Mouse (Mus musculus) urinary bladder, adult 2 months (tissue): ENCODE results near the gene Fto. TPM values are rescaled to one million over a fixed set of nuclear protein-coding genes. Genes with fewer than 3 reads are reported as not detected.

ENCODE experiments used
- DNase-seq: peaks from one replicate; pipeline ENCODE4 v3.0.0; 2022; ENCODE audit warnings: low spot score
- polyA plus RNA-seq: library from polyadenylated mRNA; depleted of rRNA; stranded (reverse); fragments of >200 nt; gene quantifications from 2 replicates; pipeline ENCODE4 v1.2.3, GENCODE M21; 2012

The Fto gene
- polyA plus RNA-seq, 1 experiment, result 56.0 TPM

- DNase-seq, result no peak
These were observed 44.2 kb downstream of the Fto start for GRCm38 (mm10) chr8:91357493-91358014.

DNA sequence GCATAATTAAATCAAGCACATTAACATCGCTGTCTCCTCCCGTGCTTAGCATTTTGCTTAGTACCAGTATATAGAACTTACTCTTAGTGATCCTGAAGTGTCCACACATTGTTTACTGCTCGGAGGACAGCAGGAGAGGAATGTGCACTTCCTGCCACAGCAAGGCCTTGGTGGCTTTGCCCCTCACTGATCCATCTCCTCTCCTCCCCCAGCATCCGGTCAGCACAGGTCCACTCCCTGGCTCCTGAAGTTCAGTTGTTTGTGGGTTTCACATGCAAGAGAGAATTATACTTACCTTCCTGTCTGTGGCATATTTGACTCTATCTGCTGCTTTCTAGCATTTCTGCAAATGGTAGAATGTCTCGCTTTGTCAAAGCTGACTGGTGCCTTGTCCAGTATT, 44.7 kb downstream of the Fto start:
- no peak for DNase-seq

- no peak for DNase-seq
These were observed 46.2 kb downstream of the Fto start for GRCm38 (mm10) chr8:91359511-91359910.

DNA sequence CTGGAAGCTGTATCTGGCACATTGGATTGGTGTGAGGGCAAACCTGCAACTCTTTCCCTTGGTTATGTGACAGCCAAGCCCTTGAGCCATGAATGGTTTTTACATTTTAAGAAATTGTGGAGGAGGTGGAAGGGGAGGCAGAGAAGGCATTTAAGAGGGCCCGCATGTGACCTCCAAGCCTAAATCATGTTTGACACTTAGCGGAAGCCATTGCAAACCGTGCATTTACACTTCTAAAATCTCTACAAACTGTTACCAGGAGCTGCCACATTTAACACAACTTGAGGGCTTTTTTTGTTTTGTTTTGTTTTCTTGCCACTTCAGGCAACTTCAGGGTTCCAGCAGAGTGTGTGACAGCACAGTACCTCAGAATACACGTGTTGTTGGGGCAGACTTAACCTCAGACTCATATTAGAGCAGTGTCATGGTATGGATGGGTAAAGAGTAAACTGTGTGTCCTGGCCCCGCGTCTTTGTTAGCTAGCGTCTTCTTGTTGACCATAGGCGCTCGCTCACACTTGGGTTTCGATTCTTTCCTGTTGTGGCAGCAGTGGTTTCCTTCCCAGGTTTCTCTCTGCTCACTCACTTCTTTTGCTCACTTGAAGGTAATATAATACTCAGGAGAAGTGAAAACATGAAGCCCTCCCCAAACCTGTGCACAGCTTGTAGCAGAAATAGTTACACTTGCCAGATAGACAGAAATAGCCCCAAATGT, 47.5 kb downstream of the Fto start:
- no peak for DNase-seq

DNA sequence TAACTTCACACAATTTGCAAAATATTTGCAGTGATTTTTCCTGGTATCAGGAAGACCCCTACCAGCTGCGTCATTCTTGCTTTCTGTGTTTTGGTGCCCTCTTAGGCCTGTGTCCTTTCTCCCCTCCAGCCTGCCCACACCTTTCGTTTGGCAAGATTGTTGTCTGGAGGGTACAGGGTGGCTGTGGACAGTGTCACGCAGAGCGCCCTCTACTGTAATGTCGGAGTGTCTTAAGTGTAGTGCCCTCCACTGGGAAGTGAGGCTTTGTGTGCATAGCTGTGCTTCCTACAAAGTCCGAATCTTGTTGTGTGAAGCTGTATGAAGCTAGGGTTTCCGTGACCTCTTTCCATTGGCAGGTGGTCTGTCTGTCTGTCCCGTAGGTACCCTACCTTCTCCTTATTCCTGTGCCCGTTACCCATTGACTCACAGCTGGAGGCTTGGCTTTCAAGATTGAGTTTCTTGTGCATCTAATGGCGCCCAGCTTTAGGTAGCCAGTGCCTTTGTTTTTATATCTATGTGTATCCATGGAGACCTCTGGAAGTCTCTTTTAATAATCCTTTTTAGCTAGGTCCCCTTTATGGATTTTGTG, 50.0 kb downstream of the Fto start:
- DNase-seq, result no peak

- DNase-seq, result no peak
These were observed 50.9 kb downstream of the Fto start for GRCm38 (mm10) chr8:91364216-91364615.

DNA sequence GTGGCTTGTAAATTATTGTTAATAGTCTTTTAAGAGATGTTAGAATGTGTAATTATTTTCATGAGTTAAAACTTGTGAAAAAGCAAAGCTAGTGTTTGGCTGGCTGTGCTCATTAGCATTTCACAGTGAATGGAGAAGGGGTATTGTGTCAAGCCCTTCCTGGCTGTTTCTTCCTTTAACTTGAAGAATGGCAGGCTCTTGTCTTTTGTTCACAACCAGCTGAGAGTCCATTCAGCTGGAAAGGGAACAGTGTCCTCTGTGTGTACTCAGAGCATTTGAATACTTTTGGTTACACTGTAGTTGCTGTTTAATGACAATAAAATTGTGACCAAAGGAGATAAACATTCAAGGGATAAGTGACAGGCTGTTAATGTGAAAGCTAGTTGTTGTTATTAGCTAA, 52.5 kb downstream of the Fto start:
- no peak for DNase-seq

- DNase-seq, result no peak
These were observed 57.6 kb downstream of the Fto start for GRCm38 (mm10) chr8:91370899-91371298.

DNA sequence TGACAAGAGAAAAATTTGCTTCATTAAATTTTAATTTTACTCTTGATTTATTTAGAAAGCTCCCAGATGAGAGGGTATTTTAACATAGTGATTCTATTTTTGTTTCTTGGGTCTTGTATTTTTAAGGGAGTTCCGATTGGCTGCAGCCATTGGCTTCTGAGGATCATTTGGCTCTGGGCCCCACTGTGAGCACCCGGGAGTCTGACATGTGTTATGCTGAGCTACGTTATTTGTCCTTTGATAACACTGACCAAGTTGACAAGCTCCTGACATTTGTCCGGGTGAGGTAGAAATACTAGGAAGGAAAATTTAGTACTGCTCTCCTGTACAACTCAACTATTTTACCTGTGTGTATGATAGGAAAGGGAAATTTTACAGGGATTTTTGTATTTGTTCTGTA, 58.7 kb downstream of the Fto start:
- no peak for DNase-seq

- DNase-seq, result no peak
These were observed 59.7 kb downstream of the Fto start for GRCm38 (mm10) chr8:91372780-91373577.

DNA sequence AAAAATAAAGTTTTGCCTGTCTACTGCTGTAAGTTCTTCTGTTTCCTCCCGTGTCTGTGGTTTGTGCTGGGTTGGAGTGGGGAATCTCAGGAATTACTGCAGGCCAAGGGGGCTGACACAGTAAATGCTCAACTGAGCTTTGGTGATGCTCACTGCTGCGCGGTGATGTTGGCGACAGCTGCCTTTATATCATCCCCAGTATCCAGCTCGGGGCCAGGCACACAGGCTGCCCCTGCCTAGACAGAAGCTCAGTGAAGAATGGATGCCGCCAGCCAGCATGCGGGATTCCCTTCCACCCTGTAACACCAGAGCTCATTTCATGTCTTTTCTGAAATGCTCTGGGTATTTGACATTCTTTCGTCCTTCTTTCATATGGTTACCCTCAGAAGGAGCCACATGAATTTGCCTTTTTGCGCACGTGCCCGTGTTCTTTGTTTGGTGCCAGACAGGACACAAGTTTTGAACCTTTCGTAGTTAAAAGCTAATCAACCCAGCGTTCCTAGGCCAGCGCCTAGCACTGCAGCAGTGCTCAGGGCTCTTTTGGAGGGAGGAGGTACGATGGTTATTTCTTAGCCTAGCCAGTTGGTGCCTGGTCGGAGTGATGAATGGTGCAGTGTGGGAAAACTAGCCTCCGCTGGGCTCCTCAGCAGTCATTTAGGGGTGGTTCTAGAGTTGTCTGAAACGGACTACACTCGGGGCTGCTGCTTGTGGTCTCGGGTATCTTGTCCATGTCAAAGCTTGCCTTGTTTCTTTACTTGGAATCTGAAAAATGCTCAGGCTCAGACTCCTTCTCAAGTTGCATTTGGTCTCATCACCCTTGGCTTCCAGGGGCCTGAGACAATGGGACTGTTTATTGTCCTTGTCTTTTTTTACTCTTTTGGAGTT, 62.0 kb downstream of the Fto start:
- no peak for DNase-seq

- DNase-seq, result peak; percentile 21
These were observed 63.5 kb downstream of the Fto start for GRCm38 (mm10) chr8:91376785-91377184.

GRCm38 (mm10) chr8:91377275-91377674, 64.0 kb downstream of the Fto start:
- DNase-seq, result no peak

DNA sequence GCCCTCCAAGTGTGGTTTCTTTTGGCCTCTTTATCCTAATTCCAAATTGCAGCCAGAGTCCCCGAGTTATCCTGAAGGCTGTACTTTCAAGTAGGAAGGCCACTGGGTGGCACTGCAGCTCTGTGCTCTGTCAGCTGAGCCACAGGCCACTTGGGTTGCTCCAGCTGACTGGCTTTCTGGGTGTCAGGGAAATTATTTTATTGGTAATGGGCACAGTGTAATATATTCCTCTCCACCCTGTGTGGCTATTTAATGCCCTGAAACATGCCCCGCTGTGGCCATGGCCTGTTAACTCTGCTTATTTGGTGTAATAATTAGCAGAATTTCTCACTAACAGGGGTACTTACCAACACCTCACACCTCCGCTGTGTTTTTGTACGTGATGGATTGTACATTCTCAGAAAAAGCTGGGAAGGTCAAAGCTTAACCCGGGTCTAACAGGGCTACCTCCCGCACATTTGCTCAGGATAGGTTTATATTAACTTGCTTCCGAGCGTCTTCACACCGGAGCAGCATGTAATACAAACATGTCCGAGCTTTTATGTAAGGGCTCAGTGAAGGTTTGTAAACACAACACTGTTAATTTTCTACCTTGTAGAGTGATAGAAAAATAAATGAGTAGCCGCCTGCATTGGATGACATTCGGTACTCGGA, 65.6 kb downstream of the Fto start:
- peak; percentile 52 for DNase-seq

DNA sequence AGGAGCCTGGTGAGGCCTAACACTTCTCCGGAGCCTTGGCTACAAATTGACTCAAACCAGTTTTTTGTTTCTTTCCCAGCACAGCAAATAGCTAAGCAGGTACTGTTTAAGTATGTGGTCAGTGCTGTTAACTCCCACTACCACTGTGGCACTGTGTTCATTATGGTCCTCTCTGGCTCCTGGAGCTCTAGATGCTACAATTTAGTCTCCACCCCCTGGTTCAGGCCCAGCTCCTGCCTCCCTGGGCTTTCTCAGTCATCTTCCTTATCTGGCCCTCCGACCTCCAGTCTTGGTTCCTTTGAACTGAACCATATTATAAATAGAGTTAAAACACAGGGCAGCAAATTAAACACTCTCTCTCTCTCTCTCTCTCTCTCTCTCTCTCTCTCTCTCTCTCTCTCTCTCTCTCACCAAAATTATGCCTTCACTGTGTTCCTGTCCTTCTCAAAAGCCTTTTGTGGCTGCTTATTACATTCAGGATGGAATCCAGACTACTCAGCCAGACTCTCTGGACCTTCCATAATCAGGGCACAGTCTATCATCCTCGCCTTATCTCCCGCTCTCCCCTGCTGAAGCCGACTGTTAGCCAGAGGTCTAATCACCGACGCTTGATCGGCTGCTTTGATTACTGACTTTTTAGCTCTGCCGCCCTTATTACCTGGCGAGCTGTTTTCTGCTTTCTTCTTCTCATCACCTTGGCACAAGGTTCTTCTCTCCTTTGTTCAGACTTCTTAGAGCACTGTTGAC, 67.6 kb downstream of the Fto start:
- DNase-seq, result no peak

- DNase-seq, result no peak
These were observed 68.3 kb downstream of the Fto start for GRCm38 (mm10) chr8:91381543-91382106.

DNA sequence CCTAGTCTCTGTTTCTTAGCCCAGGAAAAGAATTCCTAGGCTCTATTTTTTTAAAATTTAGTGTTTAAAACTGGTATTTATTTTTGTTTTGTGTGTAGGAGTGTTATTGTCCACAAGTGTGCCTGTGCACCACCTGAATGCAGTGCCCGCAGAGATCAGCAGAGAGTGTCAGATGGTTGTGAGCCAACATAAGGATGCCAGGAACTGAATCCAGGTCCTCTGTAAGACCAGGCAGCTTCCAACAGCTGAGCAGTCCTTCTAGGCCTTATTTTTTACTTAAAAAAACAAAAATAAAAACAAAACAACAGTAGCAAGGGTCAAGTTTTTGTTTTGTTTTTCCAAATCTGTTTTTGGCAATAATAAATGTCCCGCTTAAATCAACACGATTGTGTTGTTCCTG, 69.9 kb downstream of the Fto start:
- DNase-seq, result no peak

DNA sequence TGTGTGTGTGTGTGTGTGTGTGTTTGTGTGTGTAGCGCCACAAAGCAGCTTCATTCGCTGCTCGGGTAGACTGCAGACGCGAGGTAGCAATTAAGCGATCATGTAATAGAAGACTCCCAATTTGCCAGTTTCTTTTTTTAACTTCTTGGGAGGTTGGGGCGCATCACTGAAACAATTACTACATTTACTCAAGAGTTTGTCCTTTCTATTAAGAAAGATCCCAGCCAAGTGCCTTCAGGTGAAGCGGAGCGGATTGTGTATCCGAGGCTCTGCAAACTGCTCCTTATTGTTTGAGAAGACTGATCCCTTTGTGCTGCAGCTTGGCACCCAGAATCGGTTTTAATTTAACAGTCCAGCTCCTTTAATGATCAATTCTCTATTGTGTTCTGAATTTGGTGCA, 70.5 kb downstream of the Fto start:
- no peak for DNase-seq

DNA sequence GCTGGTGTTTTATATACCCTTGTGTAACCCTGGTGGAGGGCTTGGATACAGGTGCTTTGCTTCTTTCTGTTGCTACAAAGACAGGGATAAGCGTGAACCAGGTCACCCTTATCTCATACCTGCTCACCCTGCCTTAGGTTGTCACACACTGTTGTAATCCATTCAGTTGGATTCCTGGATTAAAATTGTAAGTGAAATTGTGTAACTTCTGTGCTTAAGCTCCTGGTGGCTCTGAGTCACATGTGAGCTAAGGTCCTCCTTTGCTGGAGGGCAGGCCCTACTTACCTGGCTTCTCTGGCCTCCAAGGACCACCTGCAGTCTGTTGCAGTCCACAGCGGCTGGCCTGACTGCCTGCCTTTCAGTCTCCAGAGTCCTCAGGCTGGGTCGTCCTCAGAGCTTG, 71.1 kb downstream of the Fto start:
- no peak for DNase-seq

DNA sequence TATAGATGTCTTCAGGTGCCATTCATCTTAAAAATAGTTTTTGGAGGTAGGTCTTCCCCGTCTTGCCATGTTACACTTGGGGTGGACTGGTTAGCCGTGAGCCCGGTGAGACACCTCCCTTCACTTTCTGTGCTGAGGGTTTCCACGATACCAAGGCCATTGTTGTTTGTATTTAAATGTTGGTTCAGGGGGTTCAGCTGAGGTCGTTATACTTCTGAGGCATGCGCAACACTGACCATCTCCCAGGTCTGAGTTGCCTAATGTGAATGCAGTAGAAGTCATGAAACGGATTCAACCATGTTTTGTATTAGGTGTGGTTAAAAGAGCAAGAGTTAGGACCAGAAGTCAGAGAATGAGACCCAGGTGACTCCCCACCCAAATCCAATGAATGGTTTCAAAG, 72.5 kb downstream of the Fto start:
- no peak for DNase-seq
